Mouse (Mus musculus) stomach, embryonic 14.5 days (tissue): Measurements from ENCODE around the gene Cpn1. TPM values are rescaled to one million over a fixed set of nuclear protein-coding genes. Genes with fewer than 3 reads are reported as not detected.

ENCODE experiments used
- ATAC-seq: fragments of 200-750 bp; cut with Nextera tagmentation; 2 replicates; pipeline ENCODE4 v1.8.0; 2017; ENCODE audit warnings: low read depth, moderate TSS enrichment; ENCODE audit not compliant: insufficient number of reproducible peaks, insufficient read depth, low FRiP score
- H3K27ac ChIP-seq: fragments of 300-500 bp; sonication (generic); 2 replicates; pipeline ENCODE4 v1.5.1; 2014; ENCODE audit warnings: mild to moderate bottlenecking, low read length, moderate library complexity, mixed read lengths
- H3K27me3 ChIP-seq: fragments of 300-500 bp; sonication (generic); 2 replicates; pipeline ENCODE4 v1.6.1; 2014; ENCODE audit warnings: low read length, control low read depth, mixed read lengths; ENCODE audit not compliant: control insufficient read depth, insufficient read depth
- H3K36me3 ChIP-seq: fragments of 300-500 bp; sonication (generic); 2 replicates; pipeline ENCODE4 v1.6.1; 2014; ENCODE audit warnings: mild to moderate bottlenecking, control low read depth, low read length, moderate library complexity, mixed read lengths; ENCODE audit not compliant: control insufficient read depth, insufficient read depth
- H3K4me1 ChIP-seq: fragments of 300-500 bp; sonication (generic); 2 replicates; pipeline ENCODE4 v1.6.1; 2014; ENCODE audit warnings: low read length, control low read depth, mixed read lengths; ENCODE audit not compliant: control insufficient read depth, insufficient read depth
- H3K4me2 ChIP-seq: fragments of 300-500 bp; sonication (generic); replicated peaks from 2 replicates; pipeline ENCODE4 v1.6.1; 2014; ENCODE audit warnings: low read depth, low read length, control low read depth
- H3K4me3 ChIP-seq: fragments of 300-500 bp; sonication (generic); 2 replicates; pipeline ENCODE4 v1.5.1; 2014; ENCODE audit warnings: low read depth, low read length, control low read depth
- H3K9ac ChIP-seq: fragments of 300-500 bp; sonication (generic); replicated peaks from 2 replicates; pipeline ENCODE4 v1.6.1; 2014; ENCODE audit warnings: low read depth, mild to moderate bottlenecking, control low read depth, low read length, moderate library complexity, mixed read lengths
- H3K9me3 ChIP-seq: fragments of 300-500 bp; sonication (generic); 2 replicates; pipeline ENCODE4 v1.6.1; 2016; ENCODE audit warnings: low read depth, low read length, control low read depth; ENCODE audit not compliant: control insufficient read depth
- WGBS: fragments of 180-500 bp; shearing (Covaris S2); extraction: QIAGEN DNeasy Blood & Tissue Kit; methylation state at CpG from one replicate; pipeline ENCODE4 v1.1.7; 2014; 5-methylcytosine and 5-hydroxymethylcytosine counted together
- polyA plus RNA-seq: library from polyadenylated mRNA; unstranded; fragments of >200 nt; fragmentation: Nextera tagmentation; extraction: Ambion mirVana; gene quantifications from 2 replicates; pipeline ENCODE4 v1.2.1, GENCODE M21; 2014

The Cpn1 gene
- polyA plus RNA-seq, 1 experiment from 2014 or later, result 46.3 TPM

DNA sequence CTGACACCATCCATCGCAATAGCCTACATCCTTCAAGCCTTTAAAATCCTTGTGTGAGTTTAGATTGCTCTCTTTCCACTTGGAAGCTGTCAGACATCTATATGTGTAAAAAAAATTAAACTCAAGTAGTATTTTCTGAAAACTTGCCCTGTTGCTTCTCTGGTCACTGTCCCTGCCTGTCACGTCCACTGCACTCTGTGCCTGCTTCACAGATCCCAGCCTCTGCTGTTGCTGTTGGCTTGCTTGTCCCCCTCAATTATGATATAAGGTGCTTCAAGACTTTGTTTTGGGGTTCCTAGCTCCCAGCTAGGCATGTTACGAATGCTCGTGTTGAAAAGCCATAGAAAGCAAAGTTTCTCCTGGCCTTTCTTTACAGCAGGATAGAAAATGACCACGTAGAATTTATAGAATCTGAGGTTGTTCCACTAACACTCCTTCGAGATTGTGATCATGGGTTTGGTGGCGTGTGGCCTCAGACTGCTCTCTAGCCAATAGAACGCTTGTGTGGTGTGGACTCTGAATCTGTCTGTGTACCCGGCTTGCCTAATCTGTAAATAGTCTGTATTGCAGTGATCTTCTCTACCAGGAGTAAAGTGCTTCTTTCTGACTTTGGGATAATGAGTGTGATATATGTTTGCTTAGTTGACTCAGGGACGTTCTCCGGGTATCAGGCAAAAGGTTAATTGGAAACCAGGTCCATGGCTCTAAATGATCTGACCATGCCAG lies 12.6 kb upstream of the Cpn1 start:
- Histone ChIP-seq H3K9me3 (no peaks in the 10 kb centered on the region), H3K4me3 (no peak overlapping the region), H3K4me2 (no peak overlapping the region), H3K36me3 (no peaks in the 10 kb centered on the region), H3K27ac (no peak overlapping the region), H3K9ac (no peak overlapping the region), H3K27me3 (no peaks in the 10 kb centered on the region), H3K4me1 (no peaks in the 10 kb centered on the region)
- ATAC-seq, result no peak
- WGBS, result 81% methylated on average over 11 of the region's 11 CpGs

DNA sequence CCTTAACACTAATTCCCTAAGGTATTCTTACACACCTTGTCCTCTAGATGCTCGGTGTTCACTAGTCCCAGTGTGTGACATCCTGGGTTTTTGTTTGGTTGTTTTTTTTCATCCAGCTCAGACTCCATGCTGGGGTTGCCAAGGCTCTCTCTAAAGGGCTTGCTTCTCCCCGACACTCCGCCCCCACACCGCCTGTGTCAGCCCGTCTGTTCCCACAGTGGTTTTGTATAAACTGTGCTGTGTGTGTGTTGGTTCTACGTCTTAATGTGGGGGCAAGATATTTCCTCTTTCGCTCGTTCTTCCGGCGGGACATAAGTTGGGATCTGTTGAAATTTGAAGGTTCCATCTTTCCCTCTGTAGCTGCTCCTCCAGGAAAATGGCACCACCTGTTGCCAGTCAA lies 11.7 kb upstream of the Cpn1 start:
- no peaks in the 10 kb centered on the region for H3K9me3 ChIP-seq
- H3K9ac ChIP-seq, result no peak overlapping the region
- no peaks in the 10 kb centered on the region for H3K36me3 ChIP-seq
- no peak overlapping the region for H3K27ac ChIP-seq
- H3K27me3 ChIP-seq, result no peaks in the 10 kb centered on the region
- WGBS, result 72% methylated on average over 10 of the region's 10 CpGs
- no peak for ATAC-seq
- no peaks in the 10 kb centered on the region for H3K4me1 ChIP-seq
- no peak overlapping the region for H3K4me3 ChIP-seq
- H3K4me2 ChIP-seq, result no peak overlapping the region

DNA sequence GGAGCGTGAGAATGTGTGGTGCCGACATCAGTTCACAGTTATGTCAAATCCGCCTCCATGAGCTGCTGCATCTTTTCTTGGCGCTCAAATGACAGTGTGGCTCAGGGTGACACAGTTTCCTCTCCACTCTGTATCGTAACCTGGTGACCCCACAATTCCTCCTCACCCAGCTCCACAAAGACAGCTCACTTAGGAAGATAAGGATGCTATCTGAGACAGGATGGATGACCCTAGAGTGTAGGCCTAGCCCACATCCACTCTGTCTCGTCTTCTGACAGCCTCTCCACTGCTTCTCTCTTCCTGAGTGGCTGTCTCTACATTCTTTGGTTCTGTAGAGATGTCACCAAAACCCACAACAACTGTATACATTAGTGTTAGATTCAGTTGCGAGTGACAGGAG lies 9.1 kb upstream of the Cpn1 start:
- no peak overlapping the region for H3K27ac ChIP-seq
- H3K27me3 ChIP-seq, result no peaks in the 10 kb centered on the region
- no peaks in the 10 kb centered on the region for H3K36me3 ChIP-seq
- H3K9me3 ChIP-seq, result no peaks in the 10 kb centered on the region
- H3K9ac ChIP-seq, result no peak overlapping the region
- H3K4me3 ChIP-seq, result no peak overlapping the region
- H3K4me1 ChIP-seq, result no peaks in the 10 kb centered on the region
- no peak overlapping the region for H3K4me2 ChIP-seq
- WGBS, result 51% methylated on average over 7 of the region's 7 CpGs
- ATAC-seq, result no peak

DNA sequence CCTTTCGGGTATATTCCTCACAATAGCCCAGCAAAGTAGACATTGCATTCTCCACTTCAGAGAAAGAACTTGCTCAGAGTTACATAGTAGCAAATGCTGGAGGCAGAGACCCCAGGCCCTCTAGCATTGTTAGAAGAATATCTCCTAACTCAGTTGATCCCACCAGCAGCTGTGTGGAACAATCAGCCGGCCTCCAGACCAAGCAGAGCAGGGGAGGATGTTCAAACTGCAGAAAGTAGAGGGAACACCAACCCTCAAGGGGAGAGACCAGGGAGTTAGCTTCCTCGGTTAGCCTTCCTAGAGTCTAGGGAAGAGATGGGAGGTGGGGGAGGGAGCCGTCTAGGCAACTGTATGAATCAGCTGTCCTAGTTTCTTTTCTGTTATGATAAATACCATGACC lies 6.1 kb upstream of the Cpn1 start:
- ATAC-seq, result no peak
- 51% methylated on average over 4 of the region's 4 CpGs for WGBS
- Histone ChIP-seq H3K9ac (no peak overlapping the region), H3K36me3 (no peaks in the 10 kb centered on the region), H3K27ac (no peak overlapping the region), H3K4me2 (no peak overlapping the region), H3K4me3 (no peak overlapping the region), H3K27me3 (no peaks in the 10 kb centered on the region), H3K9me3 (no peaks in the 10 kb centered on the region), H3K4me1 (no peaks in the 10 kb centered on the region)

DNA sequence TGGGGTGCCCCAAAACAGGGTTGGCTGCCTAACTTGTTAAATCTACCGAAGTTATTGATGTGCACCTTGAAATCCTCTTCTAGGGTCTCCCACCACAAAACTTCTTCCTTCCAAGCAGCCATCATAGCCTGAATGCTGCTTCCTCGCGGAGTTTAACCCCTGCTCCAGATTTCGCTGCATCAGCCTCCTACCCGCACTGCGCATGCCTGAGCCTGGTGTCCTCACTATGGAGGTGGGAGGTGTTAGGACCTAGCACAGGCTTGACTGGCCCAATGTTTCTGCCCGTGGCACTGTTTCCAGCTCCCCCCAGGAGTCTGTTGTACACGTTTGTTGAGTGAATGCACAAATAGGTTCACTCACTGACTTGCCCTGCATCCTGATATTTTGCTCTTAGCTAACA lies 4.0 kb upstream of the Cpn1 start:
- no peak overlapping the region for H3K4me2 ChIP-seq
- H3K4me1 ChIP-seq, result no peaks in the 10 kb centered on the region
- no peaks in the 10 kb centered on the region for H3K36me3 ChIP-seq
- no peak overlapping the region for H3K4me3 ChIP-seq
- no peak overlapping the region for H3K9ac ChIP-seq
- ATAC-seq, result no peak
- WGBS, result 79% methylated on average over 8 of the region's 8 CpGs
- no peak overlapping the region for H3K27ac ChIP-seq
- H3K27me3 ChIP-seq, result no peaks in the 10 kb centered on the region
- H3K9me3 ChIP-seq, result no peaks in the 10 kb centered on the region

DNA sequence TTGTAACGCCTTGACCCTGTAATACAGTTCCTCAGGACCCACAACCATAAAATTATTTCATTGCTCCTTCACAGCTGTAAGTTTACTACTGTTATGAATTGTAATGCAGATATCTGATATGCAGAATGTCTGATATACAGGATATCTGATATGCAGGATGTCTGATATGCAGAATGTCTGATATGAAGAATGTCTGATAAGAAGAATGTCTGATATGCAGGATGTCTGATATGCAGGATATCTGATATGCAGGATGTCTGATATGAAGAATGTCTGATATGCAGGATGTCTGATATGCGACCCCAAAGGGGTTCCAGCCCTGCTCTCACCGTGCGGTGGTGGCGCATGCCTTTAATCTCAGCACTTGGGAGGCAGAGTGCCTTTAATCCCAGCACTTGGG lies 4.4 kb downstream of the Cpn1 start:
- Histone ChIP-seq H3K4me1 (0 out of 2 replicates have a peak, but pooled peaks cover 3% of the 10 kb centered on the region), H3K9me3 (no peaks in the 10 kb centered on the region), H3K4me2 (no peak overlapping the region), H3K4me3 (no peak overlapping the region), H3K36me3 (no peaks in the 10 kb centered on the region), H3K9ac (no peak overlapping the region), H3K27ac (no peak overlapping the region), H3K27me3 (no peaks in the 10 kb centered on the region)
- ATAC-seq, result no peak
- WGBS, result 91% methylated on average over 5 of the region's 5 CpGs

DNA sequence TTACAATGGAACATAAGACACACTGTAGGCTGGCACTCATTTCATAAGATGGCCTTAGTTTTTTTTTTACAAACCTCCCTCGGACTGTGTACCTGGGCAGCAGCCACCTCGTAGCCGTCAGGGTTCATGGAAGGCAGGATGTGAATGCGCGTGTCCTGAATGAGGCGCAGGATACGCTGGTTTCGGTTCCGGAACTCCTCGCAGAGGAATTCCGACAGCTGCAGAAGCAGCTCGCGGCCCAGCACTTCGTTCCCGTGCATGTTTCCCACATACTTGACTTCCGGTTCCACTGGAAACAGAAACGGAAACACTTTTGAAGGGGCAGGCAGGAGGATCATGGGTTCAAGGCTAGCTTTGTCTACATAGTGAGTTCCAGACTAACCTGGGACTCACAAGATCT lies 5.6 kb downstream of the Cpn1 start:
- no peak overlapping the region for H3K4me2 ChIP-seq
- no peak for ATAC-seq
- H3K9ac ChIP-seq, result no peak overlapping the region
- H3K36me3 ChIP-seq, result no peaks in the 10 kb centered on the region
- WGBS, result 89% methylated on average over 17 of the region's 17 CpGs
- 0 out of 2 replicates have a peak, but pooled peaks cover 6% of the 10 kb centered on the region for H3K4me1 ChIP-seq
- H3K4me3 ChIP-seq, result no peak overlapping the region
- H3K9me3 ChIP-seq, result no peaks in the 10 kb centered on the region
- no peaks in the 10 kb centered on the region for H3K27me3 ChIP-seq
- no peak overlapping the region for H3K27ac ChIP-seq

DNA sequence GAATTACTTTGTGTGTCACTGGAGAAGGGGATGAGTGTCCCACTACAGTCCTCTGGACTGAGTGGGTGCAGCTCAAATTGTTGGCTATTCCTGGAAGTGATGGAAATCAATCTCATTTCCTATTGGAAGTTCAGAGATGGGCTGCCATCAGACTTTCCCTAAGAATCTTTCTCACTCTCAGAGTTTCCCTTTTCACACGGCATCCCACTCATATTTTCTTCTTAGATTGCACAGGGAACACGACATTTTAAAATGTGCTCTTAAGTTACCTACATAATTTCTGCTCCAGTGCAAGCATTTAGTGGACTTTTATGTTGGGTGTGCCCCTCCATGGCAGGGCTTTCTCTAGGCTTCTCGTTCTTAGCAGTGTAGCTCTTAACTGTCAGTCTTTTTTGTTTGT lies 8.6 kb downstream of the Cpn1 start:
- Histone ChIP-seq H3K36me3 (no peaks in the 10 kb centered on the region), H3K4me3 (no peak overlapping the region), H3K4me2 (no peak overlapping the region), H3K9ac (no peak overlapping the region), H3K9me3 (no peaks in the 10 kb centered on the region), H3K27ac (no peak overlapping the region), H3K4me1 (0 out of 2 replicates have a peak, but pooled peaks cover 2% of the 10 kb centered on the region), H3K27me3 (no peaks in the 10 kb centered on the region)
- WGBS, result 75% methylated on average over 3 of the region's 3 CpGs
- no peak for ATAC-seq

DNA sequence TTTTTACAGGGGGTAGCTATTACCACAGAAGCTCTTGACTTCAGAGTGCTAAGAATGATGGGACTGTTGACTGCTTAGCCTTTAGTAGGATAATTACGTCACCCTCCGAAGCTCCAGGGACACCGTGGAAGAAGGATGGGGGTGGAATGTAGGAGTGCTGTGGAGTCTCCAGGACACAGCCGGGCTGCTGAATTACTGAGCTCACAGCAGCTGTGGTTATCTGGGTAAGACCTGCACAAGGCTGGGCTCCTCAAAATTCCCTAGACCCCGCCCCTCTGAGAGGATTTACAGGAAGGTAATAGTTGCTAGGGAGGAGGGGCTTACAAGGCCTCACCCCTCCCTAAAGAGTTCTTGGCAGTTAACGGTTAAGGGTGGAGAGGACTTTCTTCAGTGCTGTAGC lies 9.7 kb downstream of the Cpn1 start:
- H3K9ac ChIP-seq, result no peak overlapping the region
- no peaks in the 10 kb centered on the region for H3K9me3 ChIP-seq
- no peaks in the 10 kb centered on the region for H3K36me3 ChIP-seq
- no peaks in the 10 kb centered on the region for H3K27me3 ChIP-seq
- no peak overlapping the region for H3K27ac ChIP-seq
- H3K4me2 ChIP-seq, result no peak overlapping the region
- no peak overlapping the region for H3K4me3 ChIP-seq
- 44% methylated on average over 6 of the region's 6 CpGs for WGBS
- H3K4me1 ChIP-seq, result 0 out of 2 replicates have a peak, but pooled peaks cover 2% of the 10 kb centered on the region
- no peak for ATAC-seq
